8 mouse cellular contexts compared by ENCODE assay signal in genomic region chr1:72710753-72711653, GRCm38 (mm10). TPM values are rescaled to one million over a fixed set of nuclear protein-coding genes. Genes with fewer than 3 reads are reported as not detected.
A peak's percentile ranks its signal among the peaks of the same experiment; 100 is the strongest.
DNase-seq lines count a peak whose midpoint lies in the region; ATAC-seq lines count a peak whose summit lies in the region.

TSS of gene Rpl37a (plus strand) at chr1:72711290.

- H3K36me3 ChIP-seq in heart, embryonic 14.5 days (ENCODE audit: control insufficient read depth, insufficient read depth, low read length): peaks cover 37% of the 10 kb centered on the region
- H3K36me3 ChIP-seq in liver, embryonic 13.5 days: peaks cover 35% of the 10 kb centered on the region
- H3K36me3 ChIP-seq in stomach, embryonic 16.5 days (ENCODE audit: control insufficient read depth, insufficient read depth, low read length): peaks cover 18% of the 10 kb centered on the region

- peak within 1 kb of the TSS; percentile 73 for H3K4me3 ChIP-seq in brown adipose tissue, adult 24 weeks (ENCODE audit: insufficient read depth, low read depth, low read length)
- H3K4me3 ChIP-seq in heart, embryonic 14.5 days (ENCODE audit: control insufficient read depth in 1 of 2, insufficient read depth in 1 of 2, low read depth in 1 of 2, low read length in 2 of 2): peak within 1 kb of the TSS; percentile 53 to 79
- H3K4me3 ChIP-seq in liver, embryonic 13.5 days (replicated peaks): peak within 1 kb of the TSS; percentile 83
- peak within 1 kb of the TSS; percentile 83 for H3K4me3 ChIP-seq in stomach, embryonic 16.5 days (replicated peaks; ENCODE audit: low read length)

- ATAC-seq in heart, embryonic 14.5 days (ENCODE audit: insufficient number of reproducible peaks, insufficient read depth, low FRiP score, low read depth): peak; percentile 86
- ATAC-seq in liver, embryonic 13.5 days (ENCODE audit: low read depth): peak; percentile 83
- peak; percentile 92 for ATAC-seq in stomach, embryonic 16.5 days (ENCODE audit: insufficient read depth, low FRiP score)

- no peaks in the 10 kb centered on the region for H3K27me3 ChIP-seq in heart, embryonic 14.5 days (ENCODE audit: control insufficient read depth, insufficient read depth, low read length)
- H3K27me3 ChIP-seq in liver, embryonic 13.5 days: no peaks in the 10 kb centered on the region
- H3K27me3 ChIP-seq in stomach, embryonic 16.5 days (ENCODE audit: control insufficient read depth, insufficient read depth, low read length): no peaks in the 10 kb centered on the region

- H3K27ac ChIP-seq in brown adipose tissue, adult 24 weeks (replicated peaks; ENCODE audit: low read depth, low read length): peak within 1 kb of the TSS; percentile 55
- H3K27ac ChIP-seq in heart, embryonic 14.5 days (replicated peaks in 1 of 2; ENCODE audit: control insufficient read depth in 1 of 2, insufficient read depth in 1 of 2, low read depth in 2 of 2, low read length in 2 of 2): peak within 1 kb of the TSS; percentile 87 to 94
- H3K27ac ChIP-seq in liver, embryonic 13.5 days: peak within 1 kb of the TSS; percentile 91
- peak within 1 kb of the TSS; percentile 93 for H3K27ac ChIP-seq in stomach, embryonic 16.5 days (ENCODE audit: low read length)

- peak within 1 kb of the TSS; percentile 94 for H3K9ac ChIP-seq in heart, embryonic 14.5 days (ENCODE audit: low read length)
- peak within 1 kb of the TSS; percentile 92 for H3K9ac ChIP-seq in liver, embryonic 13.5 days
- peak within 1 kb of the TSS; percentile 94 for H3K9ac ChIP-seq in stomach, embryonic 16.5 days (ENCODE audit: low read length)

- WGBS in heart, embryonic 14.5 days: 3% methylated on average over 68 of the region's 68 CpGs
- 2% methylated on average over 68 of the region's 68 CpGs for WGBS in liver, embryonic 13.5 days (ENCODE audit: insufficient replicate concordance)
- WGBS in stomach, embryonic 16.5 days: 3% methylated on average over 68 of the region's 68 CpGs

- H3K4me2 ChIP-seq in heart, embryonic 14.5 days (ENCODE audit: low read length): peak within 1 kb of the TSS; percentile 88
- H3K4me2 ChIP-seq in liver, embryonic 13.5 days: peak within 1 kb of the TSS; percentile 69
- H3K4me2 ChIP-seq in stomach, embryonic 16.5 days (ENCODE audit: low read depth, low read length): peak within 1 kb of the TSS; percentile 92

- DNase-seq in CD4-positive, CD25-positive, alpha-beta regulatory T cell, adult 2 months (ENCODE audit: low read depth, low spot score): peak; percentile 97
- DNase-seq in fibroblast of lung, adult 2 months (ENCODE audit: low read depth): peak; percentile 80
- DNase-seq in kidney, postnatal 14 days: peak; percentile 97
- peak; percentile 89 for DNase-seq in liver, embryonic 13.5 days
- peak; percentile 97 for DNase-seq in neural tube, embryonic 10.5 days (ENCODE audit: extremely low spot score, low spot score)

- 0 out of 2 replicates have a peak, but pooled peaks cover 2% of the 10 kb centered on the region for H3K4me1 ChIP-seq in brown adipose tissue, adult 24 weeks (ENCODE audit: control insufficient read depth, insufficient read depth, insufficient read length, low read length)
- H3K4me1 ChIP-seq in heart, embryonic 14.5 days (ENCODE audit: control insufficient read depth in 2 of 2, insufficient read depth in 2 of 2, low read length in 2 of 2): peaks cover 5 to 9% of the 10 kb centered on the region in 2 experiments
- H3K4me1 ChIP-seq in liver, embryonic 13.5 days (replicated peaks): peaks cover 31% of the 10 kb centered on the region
- H3K4me1 ChIP-seq in stomach, embryonic 16.5 days (ENCODE audit: control insufficient read depth, insufficient read depth, low read length): peaks cover 9% of the 10 kb centered on the region

- H3K9me3 ChIP-seq in heart, embryonic 14.5 days (ENCODE audit: control insufficient read depth, low read length): no peaks in the 10 kb centered on the region
- H3K9me3 ChIP-seq in liver, embryonic 13.5 days (replicated peaks): no peaks in the 10 kb centered on the region
- no peaks in the 10 kb centered on the region for H3K9me3 ChIP-seq in stomach, embryonic 16.5 days (replicated peaks; ENCODE audit: control insufficient read depth, low read length)

RNA-seq across cellular contexts. Expression of gene Rpl37a, which starts in this region (rescaled TPM):
- polyA plus RNA-seq in brown adipose tissue, adult 24 weeks (2012; ENCODE audit: insufficient read depth, insufficient read length, missing spikeins): 292 and 293 TPM in 2 replicates
- 1,232 and 1,383 TPM in 2 replicates for polyA plus RNA-seq in heart, embryonic 14.5 days (2014; fragmentation: Nextera tagmentation; extraction: Ambion mirVana)
- 1,285 and 1,320 TPM in 2 replicates for polyA plus RNA-seq in liver, embryonic 13.5 days (2015; fragmentation: Nextera tagmentation; extraction: Ambion mirVana)
- polyA plus RNA-seq in stomach, embryonic 16.5 days (2015; fragmentation: Nextera tagmentation; extraction: Ambion mirVana): 1,425 and 1,770 TPM in 2 replicates

Comparison
In these comparisons a context has a peak if more than half of its experiments do, and no peak if none do; other contexts are left out.
1. Peak in every context shown above with its lines: DNase-seq, ATAC-seq, H3K4me3 ChIP-seq and H3K27ac ChIP-seq.